Mouse (Mus musculus) liver, embryonic 14.5 days (tissue): ENCODE measurements around the gene Bhlhe40. TPM values are rescaled to one million over a fixed set of nuclear protein-coding genes. Genes with fewer than 3 reads are reported as not detected.

Experiments used
- ATAC-seq: fragments of 200-750 bp; cut with Nextera tagmentation; 2 replicates; pipeline ENCODE4 v1.8.0; 2017; ENCODE audit warnings: moderate number of reproducible peaks, mild to moderate bottlenecking, moderate library complexity; ENCODE audit not compliant: insufficient read depth
- DNase-seq, 3 experiments: peaks; one replicate each; pipeline ENCODE4 v3.0.0-alpha.2; 2012 to 2013; ENCODE audit warnings: low read depth in 3 of 3, low spot score in 3 of 3
- H3K27ac ChIP-seq: fragments of 300-500 bp; sonication (generic); 2 replicates; pipeline ENCODE4 v1.5.1; 2014; ENCODE audit warnings: moderate library complexity, mild to moderate bottlenecking, control low read depth, inconsistent platforms
- H3K27me3 ChIP-seq: fragments of 300-500 bp; sonication (generic); 2 replicates; pipeline ENCODE4 v1.6.1; 2014; ENCODE audit warnings: mild to moderate bottlenecking, low read length, moderate library complexity; ENCODE audit not compliant: control insufficient read depth, insufficient read depth
- H3K36me3 ChIP-seq: fragments of 300-500 bp; sonication (generic); replicated peaks from 2 replicates; pipeline ENCODE4 v1.6.1; 2014; ENCODE audit warnings: low read depth; ENCODE audit not compliant: control insufficient read depth, insufficient read depth
- H3K4me1 ChIP-seq, 2 experiments: fragments of 200-500 bp in 1 of 2; fragments of 300-500 bp in 1 of 2; sonication (generic) in 1 of 2; replicated peaks; 2 replicates each; pipeline ENCODE4 v1.6.1; 2012 to 2014; ENCODE audit warnings: antibody characterized with exemption in 1 of 2, inconsistent platforms in 1 of 2, low read length in 1 of 2; ENCODE audit not compliant: control insufficient read depth in 2 of 2, insufficient read depth in 2 of 2
- H3K4me2 ChIP-seq: fragments of 300-500 bp; sonication (generic); 2 replicates; pipeline ENCODE4 v1.6.1; 2014; ENCODE audit warnings: low read depth, mild to moderate bottlenecking, control low read depth, moderate library complexity
- H3K4me3 ChIP-seq, 2 experiments: fragments of 200-500 bp in 1 of 2; fragments of 300-500 bp in 1 of 2; sonication (generic) in 1 of 2; 2 replicates each; pipeline ENCODE4 v1.5.1; 2012 to 2014; ENCODE audit warnings: low read depth in 2 of 2, low read length in 2 of 2, mild to moderate bottlenecking in 2 of 2, control low read depth in 1 of 2, inconsistent platforms in 1 of 2, moderate library complexity in 1 of 2; ENCODE audit not compliant: insufficient read depth in 1 of 2
- H3K9ac ChIP-seq: fragments of 300-500 bp; sonication (generic); replicated peaks from 2 replicates; pipeline ENCODE4 v1.6.1; 2014; ENCODE audit warnings: mild to moderate bottlenecking, control low read depth, moderate library complexity
- H3K9me3 ChIP-seq: fragments of 300-500 bp; sonication (generic); 2 replicates; pipeline ENCODE4 v1.6.1; 2016; ENCODE audit warnings: low read length, mixed read lengths; ENCODE audit not compliant: control insufficient read depth
- CTCF ChIP-seq: IDR thresholded peaks from 2 replicates; pipeline ENCODE4 v1.5.1; 2016; ENCODE audit warnings: antibody characterized with exemption, low read depth, control low read depth
- EP300 ChIP-seq: IDR thresholded peaks from 2 replicates; pipeline ENCODE4 v1.6.1; 2016; ENCODE audit warnings: antibody characterized with exemption, low read depth
- WGBS: fragments of 180-500 bp; shearing (Covaris S2); extraction: QIAGEN DNeasy Blood & Tissue Kit; methylation state at CpG from one replicate; pipeline ENCODE4 v1.1.7; 2014; ENCODE audit not compliant: insufficient replicate concordance; 5-methylcytosine and 5-hydroxymethylcytosine counted together
- polyA plus RNA-seq, 2 experiments: library from polyadenylated mRNA; depleted of rRNA in 1 of 2; stranded (reverse) in 1 of 2; unstranded in 1 of 2; fragments of >200 nt; fragmentation: Nextera tagmentation in 1 of 2; extraction: Ambion mirVana in 1 of 2; gene quantifications; 2 replicates each; pipeline versions ENCODE4 v1.2.1 to v1.2.3; 2012 to 2014

The Bhlhe40 gene
- polyA plus RNA-seq, 2 experiments = 2.3 to 5.3 TPM

DNA sequence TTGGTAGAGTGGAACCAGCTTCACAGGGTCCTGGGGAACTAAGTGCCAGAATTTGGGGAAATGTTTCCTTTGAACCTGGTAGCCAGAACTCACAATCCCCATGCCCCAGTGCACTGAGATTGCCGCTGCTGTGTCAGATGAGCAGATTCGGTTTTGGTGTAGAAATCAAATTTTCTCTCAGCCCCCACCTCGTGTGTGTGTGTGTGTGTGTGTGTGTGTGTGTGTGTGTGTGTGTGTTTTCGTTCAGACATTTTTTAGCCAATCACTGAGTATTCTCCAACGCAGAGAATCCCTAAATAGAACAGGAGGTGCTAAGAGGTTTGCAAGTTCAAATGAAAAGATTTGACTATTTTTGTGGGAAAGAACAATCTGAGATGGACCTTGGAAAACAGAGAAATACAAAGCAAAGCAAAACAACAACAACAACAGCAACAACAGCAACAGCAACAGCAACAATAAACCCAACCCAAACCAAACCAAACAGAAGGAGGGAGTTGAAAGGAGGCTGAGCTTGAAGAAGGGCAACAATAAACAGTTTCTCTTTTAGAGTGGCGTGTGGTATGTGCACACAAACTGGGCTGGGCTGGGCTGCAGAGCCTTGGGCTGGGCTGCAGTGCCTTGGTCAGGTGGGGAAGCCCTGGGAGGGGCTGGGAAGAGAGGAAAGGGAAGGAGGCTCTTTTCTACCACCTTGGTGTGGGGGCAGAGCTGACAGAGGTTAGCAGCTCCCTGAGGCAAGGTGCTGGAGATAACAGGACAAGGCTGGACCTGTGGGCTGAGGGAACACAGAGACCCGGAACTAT is 52.9 kb downstream of the Bhlhe40 start:
- ATAC-seq = no peak

More for the DNA sequence above, 52.9 kb downstream of the Bhlhe40 start:
- Histone ChIP-seq H3K27me3 (peaks cover 9% of the 10 kb centered on the region), H3K4me2 (no peak overlapping the region), H3K4me3 (no peak overlapping the region), H3K36me3 (no peaks in the 10 kb centered on the region), H3K27ac (no peak overlapping the region), H3K9ac (no peak overlapping the region), H3K4me1 (peaks cover 0 to 6% of the 10 kb centered on the region in 2 experiments; a peak in 2 of 4 replicates), H3K9me3 (no peaks in the 10 kb centered on the region)
- 34% methylated on average over 7 of the region's 7 CpGs for WGBS
- TF ChIP-seq CTCF (no peak), EP300 (no peak)
- DNase-seq = no peak

Other genes starting within 250 kb of the Bhlhe40 start
- gene Arl8b, start 122.5 kb downstream of the Bhlhe40 start, polyA plus RNA-seq (2012; rRNA removed) = 8.3 and 10.5 TPM in 2 replicates
- 35.5 and 35.8 TPM in 2 replicates for gene Arl8b, start 122.5 kb downstream of the Bhlhe40 start, polyA plus RNA-seq (2014; fragmentation: Nextera tagmentation; extraction: Ambion mirVana)
- 7.2 and 9.6 TPM in 2 replicates for gene Edem1, start 168.0 kb downstream of the Bhlhe40 start, polyA plus RNA-seq (2012; rRNA removed)
- gene Edem1, start 168.0 kb downstream of the Bhlhe40 start, polyA plus RNA-seq (2014; fragmentation: Nextera tagmentation; extraction: Ambion mirVana) = 19.1 and 22.4 TPM in 2 replicates